Mouse (Mus musculus) layer of hippocampus, postnatal 25 days (tissue): ENCODE data around the gene March4. TPM values are rescaled to one million over a fixed set of nuclear protein-coding genes. Genes with fewer than 3 reads are reported as not detected.

Experiments used
- DNase-seq, 2 experiments: peaks; one replicate each; pipeline ENCODE4 v3.0.0; 2022; ENCODE audit warnings: mixed read lengths in 2 of 2, low spot score in 1 of 2; ENCODE audit errors: extremely low spot score in 1 of 2
- total RNA-seq, 2 experiments: library from RNA; stranded (reverse); gene quantifications; 2 replicates each; pipeline ENCODE4 v1.2.3; 2021

March4 gene
- total RNA-seq, 2 experiments from 2014 or later = 20.7 to 21.7 TPM

DNA sequence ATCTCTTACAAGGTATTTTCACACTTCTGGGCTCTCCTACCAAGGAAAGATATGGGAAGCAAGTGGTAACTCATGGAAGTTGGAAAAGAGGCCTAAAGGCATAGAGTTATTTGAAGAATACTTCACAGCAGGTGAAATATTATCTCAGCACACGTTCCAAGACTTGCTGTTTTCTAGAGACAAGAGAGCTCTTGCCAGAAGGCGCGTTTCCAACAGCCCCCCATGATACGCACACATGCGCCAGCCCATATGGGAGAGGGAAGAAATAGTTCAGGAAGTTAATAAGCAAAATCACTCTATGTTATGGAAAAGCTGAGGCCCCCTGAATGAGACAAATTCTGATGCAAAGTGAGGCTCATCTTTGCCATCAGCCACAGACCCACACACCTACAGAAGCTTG is 3.8 kb downstream of the March4 start:
- no peak for DNase-seq

GRCm38 (mm10) chr1:72530516-72531196 is 6.1 kb downstream of the March4 start:
- DNase-seq = no peak

GRCm38 (mm10) chr1:72529192-72529591 is 7.5 kb downstream of the March4 start:
- DNase-seq = no peak

GRCm38 (mm10) chr1:72523601-72524000 is 13.1 kb downstream of the March4 start:
- DNase-seq = no peak

DNA sequence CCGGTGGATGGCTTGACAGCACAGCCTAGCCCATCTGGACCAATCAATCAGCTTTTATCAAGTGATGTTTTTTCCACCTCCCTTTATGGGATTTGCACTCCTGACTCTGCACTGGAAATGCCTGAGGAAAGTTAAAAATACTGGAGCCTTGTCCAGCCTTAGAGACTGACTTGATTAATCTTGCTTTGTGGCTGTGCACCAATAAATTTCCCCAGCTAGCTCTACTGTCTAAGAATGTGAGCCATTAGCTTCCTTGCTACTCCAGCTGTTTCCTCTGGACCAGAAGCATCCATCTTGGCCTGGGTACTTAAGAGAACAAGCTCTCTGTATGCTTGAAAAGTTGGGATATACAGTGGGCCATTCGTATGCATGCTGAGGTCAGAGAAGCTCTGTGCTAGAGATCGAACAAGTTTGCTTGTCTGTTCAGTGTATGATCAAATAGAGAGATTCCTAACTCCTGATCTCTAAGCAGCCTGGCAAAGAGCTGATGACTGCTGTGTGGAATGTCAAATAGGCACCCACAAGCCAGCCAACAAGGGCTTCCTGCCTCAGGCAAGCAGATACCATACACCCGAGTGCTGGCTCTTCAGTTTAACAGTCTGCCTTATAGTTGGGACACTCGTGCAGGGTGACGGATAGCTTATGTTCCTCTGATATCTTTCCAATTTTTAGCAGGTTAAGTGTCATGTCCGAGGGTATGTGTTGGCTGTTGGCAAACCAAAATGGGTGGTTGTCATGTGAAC is 25.8 kb downstream of the March4 start:
- DNase-seq = no peak

GRCm38 (mm10) chr1:72509551-72509950 is 27.2 kb downstream of the March4 start:
- DNase-seq = no peak

DNA sequence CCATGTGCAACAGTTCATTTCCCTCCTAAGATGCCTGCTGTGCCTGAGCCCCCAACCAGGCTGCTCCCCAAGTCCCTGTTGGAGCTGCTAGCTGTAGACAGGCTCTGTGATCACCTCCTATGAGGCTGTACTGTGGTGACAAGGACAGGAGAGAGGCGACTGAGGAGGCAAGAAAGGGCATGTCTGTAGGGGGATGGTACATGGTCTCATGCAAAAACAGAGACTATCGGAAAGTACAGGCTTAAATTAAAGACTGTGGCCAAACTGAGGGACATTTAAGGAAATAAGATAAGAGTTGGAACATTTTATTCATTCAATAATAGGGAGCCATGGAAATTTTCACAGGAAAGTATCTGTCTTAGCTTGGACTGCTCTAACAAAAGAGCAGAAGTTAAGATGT is 29.1 kb downstream of the March4 start:
- no peak for DNase-seq

GRCm38 (mm10) chr1:72506202-72506601 is 30.5 kb downstream of the March4 start:
- no peak for DNase-seq

- no peak for DNase-seq
These were observed 39.1 kb downstream of the March4 start for GRCm38 (mm10) chr1:72497609-72498008.

GRCm38 (mm10) chr1:72493454-72493853 is 43.3 kb downstream of the March4 start:
- DNase-seq = no peak

- no peak for DNase-seq
These were observed 44.1 kb downstream of the March4 start for GRCm38 (mm10) chr1:72492666-72493065.

DNA sequence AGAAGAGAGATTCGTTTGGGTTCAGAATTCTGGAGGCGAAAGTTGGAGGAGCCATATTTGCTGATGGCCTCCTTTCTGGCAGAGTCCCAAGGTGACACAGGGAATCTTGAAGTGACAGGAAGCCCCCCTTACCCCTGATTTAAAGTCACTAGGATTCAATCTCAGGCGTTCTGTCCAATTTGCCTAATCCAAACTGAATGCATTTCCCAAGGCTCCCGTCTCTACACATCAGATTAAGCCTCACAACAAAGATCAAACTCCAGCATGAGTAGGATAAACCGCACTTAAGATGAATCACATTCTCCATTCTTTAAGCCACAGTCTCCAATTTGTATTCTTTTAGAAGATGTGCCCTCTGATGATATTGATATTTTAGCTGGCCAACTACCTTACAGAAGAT is 45.4 kb downstream of the March4 start:
- DNase-seq = no peak

DNA sequence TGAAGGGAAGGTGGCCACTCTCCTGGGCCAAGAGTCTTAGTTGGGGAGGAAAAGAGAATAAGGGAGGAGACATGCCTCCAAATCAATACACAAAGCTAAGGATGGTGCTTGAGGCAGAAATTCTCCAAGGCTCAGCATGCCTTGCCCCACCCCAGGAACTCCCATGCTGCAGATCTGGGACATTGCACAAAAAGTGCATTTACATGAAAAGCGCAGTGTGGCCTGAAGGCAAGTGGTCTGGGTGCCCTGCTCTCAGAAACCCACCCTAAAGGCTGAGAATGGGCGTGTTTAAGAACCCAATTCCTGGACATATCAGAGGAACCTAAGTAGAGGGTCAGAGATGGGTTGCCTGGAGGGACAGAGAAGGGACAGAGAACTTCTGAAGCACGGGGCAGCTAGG is 45.9 kb downstream of the March4 start:
- no peak for DNase-seq

DNA sequence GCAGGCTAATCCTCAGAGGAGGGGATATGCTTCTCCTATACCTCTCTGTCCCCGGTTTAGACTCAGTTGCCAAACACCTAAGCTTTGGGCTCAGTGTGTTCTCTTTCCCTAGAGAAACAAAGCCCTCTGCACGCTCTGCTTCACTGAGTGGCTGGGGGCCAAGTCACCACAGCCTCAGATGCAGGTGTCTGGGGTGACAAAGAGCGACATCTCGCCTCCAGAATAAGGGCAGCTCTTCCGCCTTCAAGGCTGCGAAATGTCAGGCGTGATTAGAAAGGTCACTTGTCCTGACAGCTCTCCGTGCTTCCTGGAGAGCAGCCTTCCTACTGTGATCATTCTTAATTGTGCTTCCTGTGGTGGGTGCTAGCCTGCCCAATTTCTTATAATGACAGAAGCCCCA is 46.5 kb downstream of the March4 start:
- DNase-seq = no peak

DNA sequence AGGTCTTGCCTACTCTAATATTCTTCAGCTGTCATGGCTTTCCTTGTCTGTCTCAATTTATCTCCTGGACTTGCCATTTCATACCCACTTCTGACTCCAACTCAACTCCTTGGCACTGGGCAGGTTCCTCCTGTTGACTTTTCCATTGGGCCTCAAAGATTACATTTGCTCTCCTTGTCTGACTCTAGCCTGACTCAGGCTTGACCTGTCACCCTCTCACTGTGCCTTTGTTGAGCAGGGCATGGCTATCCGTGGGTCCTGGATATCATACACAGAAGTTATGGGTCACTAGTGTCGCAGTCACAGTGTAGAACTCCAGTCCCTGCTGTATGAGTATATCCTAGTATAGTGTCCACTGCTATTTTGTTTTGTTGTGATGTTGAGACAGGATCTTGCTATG is 60.1 kb downstream of the March4 start:
- no peak for DNase-seq

GRCm38 (mm10) chr1:72469075-72469474 is 67.7 kb downstream of the March4 start:
- DNase-seq = no peak

GRCm38 (mm10) chr1:72468466-72469003 is 68.2 kb downstream of the March4 start:
- no peak for DNase-seq

DNA sequence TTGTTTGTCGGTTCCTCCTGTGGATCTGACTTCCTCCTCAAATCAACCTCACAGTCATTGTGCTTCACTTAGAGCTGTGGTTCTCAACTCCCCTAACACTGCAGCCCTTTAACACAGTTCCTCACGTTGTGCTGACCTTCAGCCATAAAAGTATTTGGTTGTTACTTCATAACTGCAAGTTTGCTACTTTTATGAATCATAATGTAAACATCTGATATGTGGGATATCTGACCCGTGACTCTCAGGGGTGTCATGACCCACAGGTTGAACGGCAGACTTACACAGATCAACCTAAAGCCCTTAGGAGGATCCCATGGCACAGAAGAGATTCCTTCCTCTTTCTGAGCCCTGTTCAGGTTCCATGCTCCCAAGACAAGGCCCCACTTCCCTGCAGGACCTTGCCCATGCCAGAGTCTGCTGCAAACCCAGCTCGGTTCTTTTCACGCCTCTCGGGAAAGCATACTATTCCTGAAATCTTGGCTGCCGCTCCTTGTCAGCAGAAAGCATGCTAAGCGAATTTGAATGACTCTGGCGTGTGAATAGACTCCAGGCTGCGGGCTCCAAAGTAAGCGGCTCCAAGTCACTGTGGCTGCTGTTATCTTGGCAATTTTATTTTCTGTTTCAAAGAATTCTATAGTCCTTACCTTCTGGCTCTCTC is 71.7 kb downstream of the March4 start:
- no peak for DNase-seq

DNA sequence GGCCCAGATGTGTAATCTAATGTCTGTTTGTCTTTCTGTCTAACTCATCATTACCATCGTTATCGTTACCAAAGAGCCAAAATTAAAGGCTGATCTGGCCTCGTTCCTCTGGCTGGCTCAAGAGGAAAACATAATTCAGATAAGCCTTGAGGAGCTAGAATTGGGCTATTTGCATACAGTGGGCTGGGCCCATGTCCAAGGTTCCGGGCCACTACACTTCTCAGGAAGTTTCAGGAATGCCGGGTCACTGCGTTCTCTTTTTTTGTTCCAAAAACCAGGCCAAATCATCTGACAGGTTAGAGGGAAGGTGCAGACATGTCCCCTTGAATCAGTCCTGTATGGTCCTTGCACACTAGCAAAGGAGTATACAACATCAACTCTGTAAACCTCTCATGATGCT is 74.2 kb downstream of the March4 start:
- DNase-seq = no peak

GRCm38 (mm10) chr1:72457652-72458051 is 79.1 kb downstream of the March4 start:
- DNase-seq = no peak

GRCm38 (mm10) chr1:72455923-72456322 is 80.8 kb downstream of the March4 start:
- DNase-seq = no peak
